Mouse (Mus musculus): ENCODE data around the gene Gm10413. TPM values are rescaled to one million over a fixed set of nuclear protein-coding genes. Genes with fewer than 3 reads are reported as not detected.
"Not testable (repeated sequence)": the region's sequence is repeated elsewhere in the genome, so short reads cannot be mapped to it uniquely, and the experiment has no call there.

Gm10413 gene
- not detected in 2 replicates for polyA plus RNA-seq (2014; fragmentation: Nextera tagmentation; extraction: Ambion mirVana)

DNA sequence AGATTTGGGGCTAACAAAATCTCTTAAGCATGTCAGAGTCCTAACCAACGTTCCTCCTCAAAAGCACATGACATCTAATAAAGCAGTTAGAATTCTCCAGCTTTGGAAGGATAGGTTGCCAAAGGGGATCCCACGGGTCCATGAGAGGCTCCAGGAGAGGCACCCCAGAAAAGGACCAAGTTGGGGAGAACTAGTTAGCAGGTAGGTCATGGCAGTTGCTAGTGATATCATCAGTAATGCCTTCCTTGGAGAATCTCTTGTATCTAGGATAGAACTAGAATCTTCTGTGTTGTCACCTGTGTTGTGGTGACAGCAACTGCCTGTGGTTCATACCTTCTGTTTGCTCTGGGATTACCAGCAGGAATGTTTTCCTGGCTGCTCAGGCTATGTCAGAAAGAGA is at the start of gene Gm10413:
Gene Gm10413 (plus strand): TSS at position 301 of the 400 bp plus-strand sequence.
- not testable (repeated sequence) for ATAC-seq (ENCODE audit: low FRiP score, low TSS enrichment); H3K27me3 ChIP-seq (ENCODE audit: control insufficient read depth, insufficient read depth, low read length); H3K4me1 ChIP-seq (ENCODE audit: control insufficient read depth, insufficient read depth, low read length); H3K4me2 ChIP-seq (replicated peaks; ENCODE audit: low read depth, low read length); H3K9ac ChIP-seq (ENCODE audit: low read depth, low read length); H3K9me3 ChIP-seq (ENCODE audit: control insufficient read depth, low read length); H3K27ac ChIP-seq (ENCODE audit: low read depth, low read length); H3K36me3 ChIP-seq (ENCODE audit: control insufficient read depth, insufficient read depth, low read length); H3K4me3 ChIP-seq (ENCODE audit: low read length)
- WGBS, result no CpG with 5 or more reads among the region's 2 CpGs

DNA sequence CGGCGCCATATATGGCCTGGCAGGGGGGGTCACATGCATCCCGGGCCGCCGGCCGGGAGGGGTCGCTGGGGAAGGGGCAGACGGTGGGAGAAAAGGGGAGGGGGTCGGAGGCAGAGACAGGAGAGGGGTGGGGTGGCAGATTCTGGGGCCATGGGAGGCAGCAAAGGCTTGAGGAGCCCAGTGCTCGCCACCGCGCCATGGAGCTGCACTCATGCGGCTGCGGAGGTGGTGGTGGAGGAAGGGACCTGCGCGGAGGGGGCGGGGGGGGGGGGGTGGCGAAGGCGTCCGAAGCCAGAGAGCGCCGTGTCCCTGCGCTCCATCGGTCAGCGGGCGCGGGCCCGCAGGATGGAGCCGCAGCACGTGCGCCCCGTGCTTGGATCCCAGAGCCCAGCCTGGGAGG is 17.4 kb downstream of the Gm10413 start, which contains the start of gene Gm10409:
Gene Gm10409 (plus strand): TSS at position 301 of the 400 bp plus-strand sequence.
- no CpG with 5 or more reads among the region's 32 CpGs for WGBS
- H3K27ac ChIP-seq (ENCODE audit: low read depth, low read length); ATAC-seq (ENCODE audit: low FRiP score, low TSS enrichment); H3K4me3 ChIP-seq (ENCODE audit: low read length); H3K9me3 ChIP-seq (ENCODE audit: control insufficient read depth, low read length); H3K4me2 ChIP-seq (replicated peaks; ENCODE audit: low read depth, low read length); H3K27me3 ChIP-seq (ENCODE audit: control insufficient read depth, insufficient read depth, low read length); H3K4me1 ChIP-seq (ENCODE audit: control insufficient read depth, insufficient read depth, low read length); H3K36me3 ChIP-seq (ENCODE audit: control insufficient read depth, insufficient read depth, low read length); H3K9ac ChIP-seq (ENCODE audit: low read depth, low read length): not testable (repeated sequence)

DNA sequence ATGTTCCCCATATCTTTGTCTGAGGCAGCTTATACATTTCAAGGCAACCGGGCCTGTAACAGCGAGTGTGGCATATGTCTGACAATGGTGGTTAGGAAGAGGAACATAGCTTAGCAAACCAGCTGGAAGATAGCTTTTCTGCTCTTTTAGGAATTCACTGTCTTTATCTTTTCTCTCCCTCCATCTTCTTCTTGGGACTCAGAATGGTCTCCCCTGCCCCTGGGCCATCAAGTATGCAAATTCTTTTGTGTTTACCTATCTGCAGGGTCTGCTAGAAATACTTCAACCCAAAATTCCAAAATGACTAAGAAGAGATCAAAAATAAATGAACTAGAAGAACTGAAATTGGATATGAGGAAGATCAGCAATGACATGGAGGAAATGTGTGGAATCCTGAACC is 32.9 kb downstream of the Gm10413 start, which contains the start of gene Gm3005:
Gene Gm3005 (plus strand): TSS at position 301 of the 400 bp plus-strand sequence.
- H3K4me2 ChIP-seq (replicated peaks; ENCODE audit: low read depth, low read length); H3K9me3 ChIP-seq (ENCODE audit: control insufficient read depth, low read length); H3K27ac ChIP-seq (ENCODE audit: low read depth, low read length); H3K9ac ChIP-seq (ENCODE audit: low read depth, low read length); H3K4me1 ChIP-seq (ENCODE audit: control insufficient read depth, insufficient read depth, low read length); ATAC-seq (ENCODE audit: low FRiP score, low TSS enrichment); H3K4me3 ChIP-seq (ENCODE audit: low read length); H3K36me3 ChIP-seq (ENCODE audit: control insufficient read depth, insufficient read depth, low read length); H3K27me3 ChIP-seq (ENCODE audit: control insufficient read depth, insufficient read depth, low read length): not testable (repeated sequence)
- WGBS, result no CpG with 5 or more reads among the region's 2 CpGs

DNA sequence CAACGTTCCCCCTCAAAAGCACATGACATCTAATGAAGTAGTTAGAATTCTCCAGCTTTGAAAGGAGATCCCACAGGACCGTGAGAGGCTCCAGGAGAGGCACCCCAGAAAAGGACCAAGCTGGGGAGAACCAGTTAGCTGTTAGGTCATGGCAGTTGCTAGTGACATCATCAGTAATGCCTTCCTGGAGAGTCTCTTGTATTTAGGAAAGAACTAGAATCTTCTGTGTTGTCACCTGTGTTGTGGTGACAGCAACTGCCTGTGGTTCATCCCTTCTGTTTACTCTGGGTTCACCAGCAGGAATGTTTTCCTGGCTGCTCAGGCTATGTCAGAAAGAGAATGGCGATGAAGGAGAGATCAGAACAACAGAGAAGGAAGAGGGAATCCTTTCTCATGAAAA is 54.2 kb downstream of the Gm10413 start, which contains the start of gene Gm10408:
Gene Gm10408 (plus strand): TSS at position 301 of the 400 bp plus-strand sequence.
- not testable (repeated sequence) for H3K4me2 ChIP-seq (replicated peaks; ENCODE audit: low read depth, low read length); ATAC-seq (ENCODE audit: low FRiP score, low TSS enrichment); H3K36me3 ChIP-seq (ENCODE audit: control insufficient read depth, insufficient read depth, low read length); H3K27ac ChIP-seq (ENCODE audit: low read depth, low read length); H3K27me3 ChIP-seq (ENCODE audit: control insufficient read depth, insufficient read depth, low read length); H3K4me1 ChIP-seq (ENCODE audit: control insufficient read depth, insufficient read depth, low read length); H3K9me3 ChIP-seq (ENCODE audit: control insufficient read depth, low read length); H3K4me3 ChIP-seq (ENCODE audit: low read length); H3K9ac ChIP-seq (ENCODE audit: low read depth, low read length)
- WGBS, result no CpG with 5 or more reads among the region's 3 CpGs

Other genes starting within 250 kb of the Gm10413 start
- gene Gm5795, start 206.8 kb upstream of the Gm10413 start, polyA plus RNA-seq (2014; fragmentation: Nextera tagmentation; extraction: Ambion mirVana), result not detected in 2 replicates
- gene D830030K20Rik, start 186.6 kb upstream of the Gm10413 start, polyA plus RNA-seq (2014; fragmentation: Nextera tagmentation; extraction: Ambion mirVana), result 4.8 and 5.4 TPM in 2 replicates
- gene Gm2956, start 62.5 kb upstream of the Gm10413 start, polyA plus RNA-seq (2014; fragmentation: Nextera tagmentation; extraction: Ambion mirVana), result not detected in 2 replicates
- 0.70 and 0.84 TPM in 2 replicates for gene Gm10409, start 17.5 kb downstream of the Gm10413 start, polyA plus RNA-seq (2014; fragmentation: Nextera tagmentation; extraction: Ambion mirVana)
- gene Gm3005, start 33.0 kb downstream of the Gm10413 start, polyA plus RNA-seq (2014; fragmentation: Nextera tagmentation; extraction: Ambion mirVana), result 0.71 and 0.85 TPM in 2 replicates
- not detected in 2 replicates for gene Gm10408, start 54.3 kb downstream of the Gm10413 start, polyA plus RNA-seq (2014; fragmentation: Nextera tagmentation; extraction: Ambion mirVana)
- gene Gm3012, start 239.4 kb downstream of the Gm10413 start, polyA plus RNA-seq (2014; fragmentation: Nextera tagmentation; extraction: Ambion mirVana), result not detected in 2 replicates

Measured in kidney, embryonic 14.5 days (tissue).